Mouse (Mus musculus): Measurements from ENCODE around the gene Fbxl7.

DNA sequence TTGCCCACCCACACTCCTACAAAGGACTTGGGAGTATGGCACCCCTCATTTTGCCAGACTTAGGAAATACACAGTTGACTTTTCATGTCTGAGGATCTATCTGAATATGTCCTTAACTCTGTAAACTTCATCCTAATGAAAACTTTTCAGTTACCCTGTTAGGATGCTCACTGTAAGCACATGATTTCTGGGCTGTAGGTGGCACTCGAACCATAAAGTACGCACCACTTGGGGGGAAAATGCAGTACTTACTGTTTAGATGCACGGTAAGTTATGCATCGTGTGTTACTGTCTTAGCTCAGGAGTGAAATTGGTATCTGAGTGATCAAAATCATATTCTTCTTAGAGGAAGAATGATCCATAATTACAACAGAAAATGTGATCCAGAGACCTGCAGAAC, 252.8 kb downstream of the Fbxl7 start:
- TF ChIP-seq CTCF (IDR thresholded peaks at IDR 0.05; ENCODE audit: low read depth) (no peak), EP300 (IDR thresholded peaks at IDR 0.05; ENCODE audit: low read depth) (no peak)

Measured in liver, postnatal 0 days (tissue).